Mouse (Mus musculus): ENCODE data around the gene Olfr312.

DNA sequence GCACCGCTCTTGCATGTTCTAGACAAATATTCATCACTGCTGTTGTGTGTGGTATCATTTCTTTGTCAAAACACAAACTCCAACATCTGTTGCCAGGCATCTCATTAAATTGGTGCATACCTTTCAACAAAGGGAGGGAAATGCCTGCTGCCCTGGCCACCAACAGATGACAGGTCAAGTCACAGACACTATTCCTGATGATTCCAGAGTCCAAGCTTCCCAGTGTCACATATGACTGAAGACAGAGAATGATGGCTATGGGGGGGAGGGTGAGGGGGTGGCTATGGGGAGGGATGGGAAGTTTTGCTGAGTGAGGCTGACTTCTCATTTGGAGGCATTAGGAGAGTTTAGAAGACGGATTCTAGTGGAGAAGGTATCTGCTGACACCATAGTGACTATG is 44.9 kb upstream of the Olfr312 start:
- no peak for TF ChIP-seq POLR2A (IDR thresholded peaks at IDR 0.05; ENCODE audit: low read depth, low read length)
- TF ChIP-seq CTCF (conservative IDR thresholded peaks at IDR 0.05; ENCODE audit: insufficient read depth, insufficient read length, low read depth, low read length), result no peak

Measured in kidney, adult 2 months (tissue).